Mouse (Mus musculus): ENCODE measurements around the gene Lrch3.
"Not testable (repeated sequence)": the region's sequence is repeated elsewhere in the genome, so short reads cannot be mapped to it uniquely, and the experiment has no call there.

The Lrch3 gene

GRCm38 (mm10) chr16:33055655-33056054 lies 141.8 kb downstream of the Lrch3 start:
- no peak for DNase-seq (ENCODE audit: low spot score)

DNA sequence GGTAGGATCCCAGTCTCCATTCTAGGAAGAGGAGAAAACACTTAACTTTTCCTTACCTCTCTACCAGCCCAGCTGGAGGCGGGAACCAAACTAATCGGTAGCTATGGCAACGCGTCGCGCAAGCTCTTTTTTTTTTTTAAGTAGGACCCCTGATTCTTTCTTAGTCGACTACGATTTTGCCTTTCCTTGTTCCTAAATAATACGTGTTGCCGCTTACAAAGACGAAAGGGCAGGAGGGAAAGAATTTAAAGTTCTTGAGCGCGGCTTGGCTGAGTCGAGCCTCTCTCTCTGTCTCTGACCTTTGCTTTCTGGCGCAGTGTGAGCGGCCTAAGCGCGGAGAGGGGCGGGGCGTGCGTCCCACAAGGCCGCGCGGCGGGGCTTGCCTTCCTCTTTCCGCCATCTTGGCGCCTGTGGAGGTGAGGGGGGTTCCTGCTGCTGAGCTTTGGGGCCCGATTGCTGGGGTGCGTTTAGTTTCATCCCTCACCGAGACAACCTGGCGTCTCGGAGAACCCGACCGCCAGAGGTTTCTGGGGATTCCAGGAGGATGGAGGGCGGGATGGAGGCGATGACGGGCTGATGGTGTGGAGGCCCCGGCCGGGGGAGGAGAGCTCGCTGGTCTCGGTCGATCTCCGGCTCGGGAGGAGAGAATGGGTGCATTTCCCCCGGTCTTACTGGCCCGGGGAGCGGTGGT lies 142.3 kb downstream of the Lrch3 start, which contains the start of the genes Iqcg and Rpl35a:
Iqcg (minus strand) TSS at position 124 of the 691 bp plus-strand sequence.
Rpl35a (plus strand) TSS at position 359 of the 691 bp plus-strand sequence.
- peak; percentile 93 for DNase-seq (ENCODE audit: low spot score)

DNA sequence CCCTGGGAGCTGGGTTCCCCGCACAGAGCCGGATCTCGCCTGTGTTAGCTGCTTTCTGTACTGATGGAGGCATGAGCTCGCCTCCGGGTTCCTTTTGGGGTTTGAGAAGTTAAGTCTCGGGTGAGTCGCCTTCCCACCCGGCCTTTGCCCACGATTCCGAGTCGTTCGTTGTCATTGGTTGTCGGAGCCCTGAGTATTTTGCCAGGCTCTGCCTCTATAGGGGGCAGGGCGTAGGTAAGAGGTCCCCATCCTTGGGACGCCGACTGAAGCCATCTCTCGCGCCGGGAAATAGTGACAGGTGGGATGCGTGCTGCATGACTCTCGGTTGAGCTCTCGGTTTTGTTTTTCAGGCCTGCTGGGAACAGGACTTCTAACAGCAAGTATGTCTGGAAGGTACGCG lies 142.9 kb downstream of the Lrch3 start:
- no peak for DNase-seq (ENCODE audit: low spot score)

- no peak for DNase-seq (ENCODE audit: low spot score)
Observed at GRCm38 (mm10) chr16:33058033-33058432, 144.1 kb downstream of the Lrch3 start.

- not testable (repeated sequence) for DNase-seq (ENCODE audit: low spot score)
Observed at GRCm38 (mm10) chr16:33058656-33059055, 144.8 kb downstream of the Lrch3 start.

DNA sequence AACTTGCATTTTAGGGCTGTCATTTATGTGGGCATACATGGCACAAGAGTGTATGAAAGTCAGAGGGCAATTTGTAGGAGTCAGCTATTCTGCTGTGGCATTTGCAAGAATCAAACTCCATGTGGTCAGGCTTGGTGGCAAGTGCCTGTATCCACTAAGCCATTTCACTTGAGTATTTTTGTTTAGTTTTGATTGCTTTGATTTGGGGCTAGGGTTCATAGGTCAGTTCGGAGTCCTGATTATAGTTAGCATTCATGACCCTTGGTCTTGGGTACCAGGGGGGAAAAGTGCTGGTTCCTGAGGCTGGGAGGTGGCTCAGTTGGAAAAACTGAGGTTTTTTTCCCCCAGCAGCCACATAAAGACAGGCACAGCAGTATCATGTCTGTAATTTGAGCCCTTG lies 145.6 kb downstream of the Lrch3 start:
- no peak for DNase-seq (ENCODE audit: low spot score)

GRCm38 (mm10) chr16:33060926-33061325 lies 147.0 kb downstream of the Lrch3 start:
- no peak for DNase-seq (ENCODE audit: low spot score)

- DNase-seq (ENCODE audit: low spot score), result peak; percentile 17
Observed at GRCm38 (mm10) chr16:33061400-33061799, 147.5 kb downstream of the Lrch3 start.

GRCm38 (mm10) chr16:33062024-33062681 lies 148.3 kb downstream of the Lrch3 start, which contains the start of gene Lmln:
TSS of gene Lmln (plus strand) at chr16:33062521.
- peak; percentile 95 for DNase-seq (ENCODE audit: low spot score)

- DNase-seq (ENCODE audit: low spot score), result peak; percentile 80
Observed at GRCm38 (mm10) chr16:33062682-33063131, 148.8 kb downstream of the Lrch3 start.

DNA sequence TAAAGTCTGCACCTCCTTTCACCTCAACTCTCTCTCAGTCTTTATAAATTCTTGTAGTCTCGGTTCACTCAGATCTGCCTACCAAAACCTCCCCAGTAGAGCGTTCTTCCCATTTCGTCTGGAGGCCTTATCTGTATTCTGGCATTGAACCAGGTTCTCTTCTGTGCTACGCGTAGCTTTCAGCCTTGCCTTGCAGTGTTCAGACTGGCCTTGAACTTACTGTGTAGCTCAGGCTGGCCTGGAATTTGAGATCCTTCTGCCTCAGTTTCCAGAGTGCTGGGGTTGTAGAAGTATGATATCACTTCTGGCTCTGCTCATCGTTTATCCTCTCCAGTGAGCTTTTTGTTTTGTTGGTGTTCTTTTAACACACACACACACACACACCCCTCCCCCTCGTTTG lies 149.4 kb downstream of the Lrch3 start:
- no peak for DNase-seq (ENCODE audit: low spot score)

- no peak for DNase-seq (ENCODE audit: low spot score)
Observed at GRCm38 (mm10) chr16:33064636-33065035, 150.7 kb downstream of the Lrch3 start.
